ENCODE assay signal across 31 mouse cellular contexts in the genomic region with DNA sequence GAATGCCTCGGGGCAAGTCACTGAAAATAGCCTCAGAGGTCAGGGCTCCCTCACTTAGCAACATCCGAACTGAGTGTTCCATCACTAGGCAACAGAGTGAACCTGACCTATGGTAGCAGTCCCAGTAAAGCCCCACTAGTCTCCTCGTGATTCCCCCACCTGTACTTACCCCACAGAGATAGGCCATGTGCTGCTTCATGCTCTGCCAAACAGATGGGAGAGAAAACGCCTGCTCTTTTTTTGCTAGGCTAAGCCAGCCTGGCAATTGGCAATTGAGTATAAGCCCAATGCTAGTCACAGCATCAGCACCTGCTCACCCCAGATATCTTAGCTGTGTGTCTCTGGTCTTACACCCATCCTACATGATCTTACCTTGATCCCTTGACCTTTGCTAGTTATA. TPM values are rescaled to one million over a fixed set of nuclear protein-coding genes. Genes with fewer than 3 reads are reported as not detected.
DNase-seq lines count a peak whose midpoint lies in the region; ATAC-seq and TF ChIP-seq lines count a peak whose summit lies in the region.
"Had no signal": no experiment of that assay in that cellular context is flagged by ENCODE, and none has a peak within 500 bp of the region (broad histone marks: within the 10 kb centered on the region; RNA-seq: fewer than 3 reads in every experiment).

No protein-coding gene starts in this region.

- no peak overlapping the region for H3K4me3 ChIP-seq in forebrain, postnatal 0 days (ENCODE audit: low read depth, low read length)
- H3K4me3 ChIP-seq: embryonic facial prominence, embryonic 12.5 days; hindbrain, embryonic 13.5 days; intestine, embryonic 15.5 days; left cerebral cortex, adult 2 months; limb, embryonic 13.5 days; lung, embryonic 15.5 days; myocyte; neural tube, embryonic 12.5 days had no signal

- intact Hi-C loops in heart, postnatal 14 days (cut with DNase I), result no loop called here
- intact Hi-C loops in left cerebral cortex, postnatal 4 days (cut with DNase I), result no loop called here

- no peaks in the 10 kb centered on the region for H3K4me1 ChIP-seq in forebrain, postnatal 0 days (ENCODE audit: insufficient read depth)
- H3K4me1 ChIP-seq: embryonic facial prominence, embryonic 12.5 days; hindbrain, embryonic 13.5 days; intestine, embryonic 15.5 days; lung, embryonic 15.5 days; neural tube, embryonic 12.5 days had no signal

- H3K27ac ChIP-seq in forebrain, postnatal 0 days (ENCODE audit: low read depth, low read length), result no peak overlapping the region
- H3K27ac ChIP-seq: embryonic facial prominence, embryonic 12.5 days; hindbrain, embryonic 13.5 days; intestine, embryonic 15.5 days; left cerebral cortex, adult 2 months; limb, embryonic 13.5 days; lung, embryonic 15.5 days; neural tube, embryonic 12.5 days; stomach, postnatal 0 days had no signal

- no peak for TF ChIP-seq CTCF in forebrain, postnatal 0 days (IDR thresholded peaks at IDR 0.05; ENCODE audit: low read depth)

- H3K36me3 ChIP-seq in forebrain, postnatal 0 days (ENCODE audit: insufficient read depth), result no peaks in the 10 kb centered on the region
- H3K36me3 ChIP-seq: embryonic facial prominence, embryonic 12.5 days; hindbrain, embryonic 13.5 days; intestine, embryonic 15.5 days; lung, embryonic 15.5 days; neural tube, embryonic 12.5 days had no signal

- WGBS in forebrain, postnatal 0 days, result 60% methylated on average over 4 of the region's 4 CpGs

- no peaks in the 10 kb centered on the region for H3K27me3 ChIP-seq in forebrain, postnatal 0 days (ENCODE audit: insufficient read depth, low read length)
- H3K27me3 ChIP-seq: embryonic facial prominence, embryonic 12.5 days; hindbrain, embryonic 13.5 days; intestine, embryonic 15.5 days; limb, embryonic 13.5 days; lung, embryonic 15.5 days; neural tube, embryonic 12.5 days had no signal

- H3K9me3 ChIP-seq in forebrain, postnatal 0 days (ENCODE audit: low read length), result no peaks in the 10 kb centered on the region
- H3K9me3 ChIP-seq: embryonic facial prominence, embryonic 12.5 days; hindbrain, embryonic 13.5 days; intestine, embryonic 15.5 days; limb, embryonic 13.5 days; lung, embryonic 15.5 days; neural tube, embryonic 12.5 days had no signal

- H3K9ac ChIP-seq in forebrain, postnatal 0 days, result no peak overlapping the region
- H3K9ac ChIP-seq: embryonic facial prominence, embryonic 12.5 days; hindbrain, embryonic 13.5 days; intestine, embryonic 15.5 days; limb, embryonic 13.5 days; lung, embryonic 15.5 days; neural tube, embryonic 12.5 days had no signal

- ATAC-seq in forebrain, postnatal 0 days, result peak; percentile 19; the same call in 1 of the 2 replicates
- ATAC-seq: CD4-positive, CD25-positive, alpha-beta regulatory T cell, adult 4 months; intestine, embryonic 15.5 days; midbrain, embryonic 16.5 days had no signal

- peak; percentile 26 to 35 for DNase-seq in cerebellum, postnatal 25 days
- no peak for DNase-seq in cerebellum, adult 9-10 months
- peak; percentile 93 for DNase-seq in heart, adult 11 months
- DNase-seq in heart, postnatal 14 days, result no peak
- peak; percentile 39 for DNase-seq in left cerebral cortex, postnatal 4 days
- DNase-seq in left cerebral cortex, adult 11 months (ENCODE audit: low spot score), result no peak
- no peak for DNase-seq in forebrain, postnatal 0 days
- DNase-seq: adrenal gland, postnatal 14 days; cerebellum, adult 9-11 months; gastrocnemius, postnatal 25 days; heart, postnatal 4 days; kidney, adult 2 months; kidney, postnatal 36 days; right cerebral cortex, adult 18-20 months; right cerebral cortex, postnatal 4 days; thymus, adult 18-20 months; thymus, postnatal 25 days had no signal

- H3K4me2 ChIP-seq in forebrain, postnatal 0 days (ENCODE audit: low read depth), result no peak overlapping the region
- H3K4me2 ChIP-seq: embryonic facial prominence, embryonic 12.5 days; heart, embryonic 11.5 days; hindbrain, embryonic 13.5 days; intestine, embryonic 15.5 days; limb, embryonic 13.5 days; liver, embryonic 11.5 days; lung, embryonic 15.5 days; midbrain, embryonic 11.5 days; neural tube, embryonic 12.5 days had no signal

RNA-seq across cellular contexts. Expression of a gene that starts 40.8 kb away (rescaled TPM):
- 10 to 100 TPM; 46.6 to 47.3 TPM for total RNA-seq in heart, postnatal 14 days (2021)
- total RNA-seq in left cerebral cortex, postnatal 4 days (2021), result 10 to 100 TPM; 77.0 to 84.6 TPM
- total RNA-seq in forebrain, postnatal 0 days (2014; rRNA removed), result 50.9 and 69.1 TPM in 2 replicates
- polyA plus RNA-seq in forebrain, postnatal 0 days (2015; fragmentation: Nextera tagmentation; extraction: Ambion mirVana), result 12.6 and 13.0 TPM in 2 replicates

Comparison
In these comparisons a context has a peak if more than half of its experiments do, and no peak if none do; other contexts are left out.
1. DNase-seq: peak in cerebellum, postnatal 25 days (2 of 2), heart, adult 11 months (single experiment) and left cerebral cortex, postnatal 4 days (single experiment); none in cerebellum, adult 9-10 months (single experiment), heart, postnatal 14 days (0 of 2), left cerebral cortex, adult 11 months (single experiment) and forebrain, postnatal 0 days (single experiment).